Mouse (Mus musculus) ES-Bruce4 (cell line): ENCODE results near the gene Trim60.

Source experiments
- CTCF ChIP-seq: IDR thresholded peaks from one replicate; pipeline ENCODE4 v1.8.1; 2011; ENCODE audit warnings: low read depth, low read length
- EP300 ChIP-seq: IDR thresholded peaks from 2 replicates; pipeline ENCODE4 v1.6.1; 2011; ENCODE audit warnings: low read depth, low read length; ENCODE audit not compliant: insufficient read depth
- POLR2A ChIP-seq: IDR thresholded peaks from one replicate; pipeline ENCODE4 v1.8.1; 2011; ENCODE audit warnings: low read length; ENCODE audit not compliant: insufficient read depth

DNA sequence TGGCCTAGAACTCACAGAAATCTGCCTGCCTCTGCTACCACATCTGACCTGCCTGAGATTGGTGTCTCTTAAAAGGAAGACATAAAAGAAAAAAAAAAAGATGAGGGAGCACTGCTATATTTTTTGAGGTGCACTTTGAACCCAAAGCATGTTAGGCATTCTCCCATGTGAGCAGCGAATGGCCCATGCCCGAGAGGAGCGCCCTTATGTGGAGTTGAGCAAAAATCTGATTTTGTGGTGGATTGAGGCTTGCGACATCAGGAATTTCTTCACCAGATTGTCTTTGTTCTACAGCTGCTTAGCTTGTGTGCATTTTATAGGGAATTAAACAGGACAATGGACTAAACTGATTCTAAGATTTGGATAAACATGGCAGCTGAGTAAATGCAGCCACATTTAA lies 28.8 kb upstream of the Trim60 start:
- TF ChIP-seq POLR2A, result no peak
- TF ChIP-seq EP300, result no peak
- no peak for TF ChIP-seq CTCF
